Mouse (Mus musculus) limb, embryonic 11.5 days (tissue): ENCODE data around the gene Krtap15. TPM values are rescaled to one million over a fixed set of nuclear protein-coding genes. Genes with fewer than 3 reads are reported as not detected.

Source experiments
- ATAC-seq: fragments of 200-750 bp; cut with Nextera tagmentation; 2 replicates; pipeline ENCODE4 v1.8.0; 2017; ENCODE audit warnings: low read depth; ENCODE audit not compliant: insufficient number of reproducible peaks, low FRiP score, low TSS enrichment
- DNase-seq: peaks from one replicate; pipeline ENCODE4 v3.0.0-alpha.2; 2015; ENCODE audit warnings: low spot score
- H3K27ac ChIP-seq: fragments of 300-500 bp; sonication (generic); replicated peaks from 2 replicates; pipeline ENCODE4 v1.5.1; 2014; ENCODE audit warnings: low read depth, mild to moderate bottlenecking, low read length
- H3K27me3 ChIP-seq: fragments of 300-500 bp; sonication (generic); 2 replicates; pipeline ENCODE4 v1.6.1; 2014; ENCODE audit warnings: mild to moderate bottlenecking, low read length, mixed read lengths; ENCODE audit not compliant: control insufficient read depth, insufficient read depth
- H3K36me3 ChIP-seq: fragments of 300-500 bp; sonication (generic); 2 replicates; pipeline ENCODE4 v1.6.1; 2014; ENCODE audit warnings: mild to moderate bottlenecking, low read length, moderate library complexity, mixed read lengths; ENCODE audit not compliant: control insufficient read depth, insufficient read depth
- H3K4me1 ChIP-seq: fragments of 300-500 bp; sonication (generic); 2 replicates; pipeline ENCODE4 v1.6.1; 2014; ENCODE audit warnings: low read length, mixed read lengths; ENCODE audit not compliant: control insufficient read depth, insufficient read depth
- H3K4me2 ChIP-seq: fragments of 300-500 bp; sonication (generic); 2 replicates; pipeline ENCODE4 v1.6.1; 2014; ENCODE audit warnings: low read depth, mild to moderate bottlenecking, moderate library complexity; ENCODE audit not compliant: severe bottlenecking
- H3K4me3 ChIP-seq: fragments of 300-500 bp; sonication (generic); 2 replicates; pipeline ENCODE4 v1.5.1; 2014; ENCODE audit warnings: low read depth, low read length
- H3K9ac ChIP-seq: fragments of 300-500 bp; sonication (generic); 2 replicates; pipeline ENCODE4 v1.6.1; 2014; ENCODE audit warnings: mild to moderate bottlenecking, low read length
- H3K9me3 ChIP-seq: fragments of 300-500 bp; sonication (generic); 2 replicates; pipeline ENCODE4 v1.6.1; 2016; ENCODE audit warnings: low read length; ENCODE audit not compliant: control insufficient read depth
- WGBS: fragments of 180-500 bp; shearing (Covaris S2); extraction: QIAGEN DNeasy Blood & Tissue Kit; methylation state at CpG from one replicate; pipeline ENCODE4 v1.1.7; 2014; 5-methylcytosine and 5-hydroxymethylcytosine counted together
- polyA plus RNA-seq: library from polyadenylated mRNA; unstranded; fragments of >200 nt; fragmentation: Nextera tagmentation; extraction: Ambion mirVana; gene quantifications from 2 replicates; pipeline ENCODE4 v1.2.1, GENCODE M21; 2014

Gene Krtap15
- polyA plus RNA-seq, 1 experiment from 2014 or later: not detected

DNA sequence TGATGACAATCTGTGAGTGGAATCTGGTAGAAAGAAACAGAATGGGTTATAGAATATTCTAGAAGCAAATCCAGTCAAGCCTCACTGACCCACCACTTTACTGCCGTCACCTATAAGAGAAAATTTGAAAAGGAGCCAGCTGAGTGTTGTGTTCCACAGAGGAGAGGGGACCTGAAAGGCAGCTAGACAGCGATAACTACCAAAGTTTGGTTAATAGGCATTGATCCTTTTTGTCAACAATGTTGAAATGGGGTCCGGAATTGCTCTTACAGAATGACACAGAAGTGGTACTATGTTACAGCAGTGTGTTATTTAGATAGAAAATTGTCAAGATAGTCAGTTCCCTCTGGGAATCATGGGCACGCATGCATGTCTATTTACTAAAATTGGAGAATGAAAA lies 28.5 kb downstream of the Krtap15 start:
- no peaks in the 10 kb centered on the region for H3K36me3 ChIP-seq
- no peak overlapping the region for H3K4me2 ChIP-seq
- WGBS: 92% methylated on average over 4 of the region's 4 CpGs
- H3K9me3 ChIP-seq: no peaks in the 10 kb centered on the region
- no peak overlapping the region for H3K9ac ChIP-seq
- no peak for DNase-seq
- no peak for ATAC-seq
- no peak overlapping the region for H3K4me3 ChIP-seq
- H3K4me1 ChIP-seq: no peaks in the 10 kb centered on the region
- H3K27me3 ChIP-seq: no peaks in the 10 kb centered on the region
- no peak overlapping the region for H3K27ac ChIP-seq

DNA sequence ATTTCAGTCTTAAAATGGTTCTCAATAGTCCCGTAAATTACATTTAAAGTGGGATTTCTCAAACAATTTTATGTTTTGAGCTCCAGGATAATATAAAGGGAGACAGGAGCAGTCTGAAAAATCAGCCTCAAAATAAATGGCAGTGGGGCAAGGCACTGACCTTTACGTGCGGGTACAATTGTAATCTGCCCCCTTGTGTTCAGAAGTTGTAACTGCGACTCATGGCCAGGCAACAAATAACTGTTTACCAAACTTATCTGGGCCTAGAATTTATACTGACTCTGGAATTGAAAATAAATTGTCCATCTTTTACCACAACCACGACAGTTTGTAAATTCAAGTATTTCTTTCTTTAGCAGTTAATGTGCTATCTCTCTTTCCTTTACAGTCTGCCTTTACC lies 31.4 kb downstream of the Krtap15 start:
- ATAC-seq (no peak), DNase-seq (peak; percentile 52)
- Histone ChIP-seq H3K27ac (no peak overlapping the region), H3K9ac (no peak overlapping the region), H3K9me3 (no peaks in the 10 kb centered on the region), H3K4me1 (no peaks in the 10 kb centered on the region), H3K4me3 (no peak overlapping the region), H3K4me2 (no peak overlapping the region), H3K36me3 (no peaks in the 10 kb centered on the region), H3K27me3 (no peaks in the 10 kb centered on the region)
- WGBS: 9% methylated on average over 5 of the region's 5 CpGs

DNA sequence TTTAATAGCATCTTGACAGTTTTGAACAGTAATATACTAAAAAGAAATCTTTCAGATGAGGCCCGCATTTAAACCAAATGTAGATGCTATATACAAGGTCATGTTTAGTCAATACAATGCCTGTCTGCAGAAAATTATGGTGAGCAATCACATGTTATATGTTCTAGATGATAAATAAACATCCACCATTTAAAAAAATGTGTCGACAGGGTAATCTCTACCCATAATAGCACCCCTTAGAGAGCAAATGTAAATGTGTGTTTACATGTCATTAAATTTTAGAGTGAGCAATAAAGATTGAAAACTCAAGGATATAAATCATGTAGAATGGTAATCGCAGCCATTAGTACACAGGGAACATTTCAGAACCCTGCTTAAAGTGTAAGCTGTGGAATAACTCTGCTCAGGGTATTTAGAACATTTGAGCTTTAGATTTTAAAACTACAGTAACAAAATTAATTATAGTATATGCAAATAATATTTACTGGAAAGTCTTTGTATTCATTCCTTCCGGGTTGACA lies 44.9 kb downstream of the Krtap15 start:
- no peaks in the 10 kb centered on the region for H3K27me3 ChIP-seq
- ATAC-seq: 0 out of 2 replicates have a peak, but pooled peaks have one; percentile 47
- H3K4me1 ChIP-seq: no peaks in the 10 kb centered on the region
- no peak overlapping the region for H3K4me3 ChIP-seq
- no peak overlapping the region for H3K4me2 ChIP-seq
- H3K9me3 ChIP-seq: no peaks in the 10 kb centered on the region
- H3K36me3 ChIP-seq: no peaks in the 10 kb centered on the region
- 71% methylated on average over 4 of the region's 4 CpGs for WGBS
- DNase-seq: no peak
- no peak overlapping the region for H3K27ac ChIP-seq
- H3K9ac ChIP-seq: no peak overlapping the region

DNA sequence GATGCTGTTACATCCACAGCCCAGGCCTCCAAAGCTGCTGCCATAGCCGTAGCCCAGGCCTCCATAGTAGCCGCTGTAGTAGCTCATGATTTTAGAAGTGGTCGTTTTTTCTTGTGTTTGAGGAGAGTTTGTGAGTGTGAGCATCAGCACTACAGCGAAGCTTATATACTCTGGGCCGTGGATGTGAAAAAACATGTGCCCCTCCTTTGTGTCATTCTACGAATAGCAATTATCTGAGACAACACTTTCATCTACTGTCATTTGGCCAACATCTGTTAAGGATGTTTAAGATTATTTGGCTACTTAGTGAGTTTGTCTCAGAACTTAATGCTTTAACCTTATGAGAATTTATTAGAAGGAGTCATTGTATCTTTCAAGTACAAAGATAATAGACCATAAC lies 49.3 kb downstream of the Krtap15 start, which contains the start of gene Krtap19-1:
Gene Krtap19-1, minus strand, starts transcription at position 101 of the 400 bp plus-strand sequence.
- H3K9me3 ChIP-seq: no peaks in the 10 kb centered on the region

DNA sequence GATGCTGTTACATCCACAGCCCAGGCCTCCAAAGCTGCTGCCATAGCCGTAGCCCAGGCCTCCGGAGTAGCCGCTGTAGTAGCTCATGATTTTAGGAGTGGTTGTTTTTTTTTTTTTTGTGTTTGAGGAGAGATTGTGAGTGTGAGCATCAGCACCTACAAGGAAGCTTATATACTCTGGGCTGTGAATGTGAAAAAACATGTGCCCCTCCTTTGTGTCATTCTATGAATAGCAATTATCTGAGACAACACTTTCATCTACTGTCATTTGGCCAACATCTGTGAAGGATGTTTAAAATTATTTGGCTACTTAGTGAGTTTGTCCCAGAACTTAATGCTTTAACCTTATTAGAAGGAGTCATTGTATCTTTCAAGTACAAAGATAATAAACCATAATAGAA lies 54.2 kb downstream of the Krtap15 start, which contains the start of gene Krtap19-2:
Gene Krtap19-2, minus strand, starts transcription at position 101 of the 400 bp plus-strand sequence.
- ATAC-seq (no peak), DNase-seq (no peak)
- Histone ChIP-seq H3K4me1 (no peaks in the 10 kb centered on the region), H3K4me2 (no peak within 1 kb of the TSS), H3K27ac (no peak within 1 kb of the TSS), H3K27me3 (no peaks in the 10 kb centered on the region), H3K4me3 (no peak within 1 kb of the TSS), H3K36me3 (no peaks in the 10 kb centered on the region), H3K9me3 (no peaks in the 10 kb centered on the region), H3K9ac (no peak within 1 kb of the TSS)
- WGBS: 90% methylated on average over 3 of the region's 3 CpGs

More for the DNA sequence above, 49.3 kb downstream of the Krtap15 start, which contains the start of gene Krtap19-1:
- Histone ChIP-seq H3K4me2 (no peak within 1 kb of the TSS), H3K4me1 (no peaks in the 10 kb centered on the region), H3K9ac (no peak within 1 kb of the TSS), H3K4me3 (no peak within 1 kb of the TSS), H3K27ac (no peak within 1 kb of the TSS), H3K36me3 (no peaks in the 10 kb centered on the region), H3K27me3 (no peaks in the 10 kb centered on the region)
- no peak for DNase-seq
- no peak for ATAC-seq
- 88% methylated on average over 6 of the region's 6 CpGs for WGBS

DNA sequence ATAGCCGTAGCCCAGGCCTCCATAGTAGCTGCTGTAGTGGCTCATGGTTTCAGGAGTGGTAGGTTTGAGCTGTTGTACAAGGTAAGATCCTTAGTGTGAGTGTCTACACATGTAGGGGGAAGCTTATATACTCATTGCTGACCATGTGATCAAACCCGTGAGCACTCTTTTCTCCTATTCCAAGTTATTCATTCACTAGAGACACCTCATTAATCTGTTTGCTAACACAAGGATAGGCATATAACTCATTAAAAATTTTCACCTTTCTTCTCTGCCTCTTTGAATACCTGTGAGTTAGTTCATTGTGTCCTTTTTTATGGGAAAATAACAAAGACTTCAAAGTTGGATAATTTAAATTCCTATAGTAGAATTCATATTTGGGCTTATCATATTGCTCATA lies 57.9 kb downstream of the Krtap15 start, which contains the start of gene Krtap19-3:
Gene Krtap19-3, minus strand, starts transcription at position 101 of the 400 bp plus-strand sequence.
- Histone ChIP-seq H3K27ac (no peak within 1 kb of the TSS), H3K4me2 (no peak within 1 kb of the TSS), H3K36me3 (no peaks in the 10 kb centered on the region), H3K4me1 (no peaks in the 10 kb centered on the region), H3K4me3 (no peak within 1 kb of the TSS), H3K9me3 (no peaks in the 10 kb centered on the region), H3K27me3 (no peaks in the 10 kb centered on the region), H3K9ac (no peak within 1 kb of the TSS)
- DNase-seq: no peak
- ATAC-seq: no peak
- WGBS: 88% methylated on average over 2 of the region's 2 CpGs

Other genes starting within 250 kb of the Krtap15 start
- 0.11 TPM in 1 of 2 replicates, not detected in the other for gene Krtap24-1, start 207.9 kb upstream of the Krtap15 start, polyA plus RNA-seq
- not detected in 2 replicates for gene 2310079G19Rik, start 192.5 kb upstream of the Krtap15 start, polyA plus RNA-seq
- gene Krtap26-1, start 172.4 kb upstream of the Krtap15 start, polyA plus RNA-seq: not detected in 2 replicates
- gene Krtap27-1, start 148.5 kb upstream of the Krtap15 start, polyA plus RNA-seq: not detected in 2 replicates
- gene 2310061N02Rik, start 112.3 kb upstream of the Krtap15 start, polyA plus RNA-seq: not detected in 2 replicates
- gene Krtap13-1, start 91.4 kb upstream of the Krtap15 start, polyA plus RNA-seq: not detected in 2 replicates
- not detected in 2 replicates for gene Krtap13, start 68.6 kb upstream of the Krtap15 start, polyA plus RNA-seq
- gene 2310034C09Rik, start 61.4 kb upstream of the Krtap15 start, polyA plus RNA-seq: not detected in 2 replicates
- not detected in 2 replicates for gene 2310057N15Rik, start 46.0 kb upstream of the Krtap15 start, polyA plus RNA-seq
- gene Gm5965, start 42.3 kb upstream of the Krtap15 start, polyA plus RNA-seq: not detected in 2 replicates
- gene Gm20741, start 8.0 kb upstream of the Krtap15 start, polyA plus RNA-seq: not detected in 2 replicates
- gene Krtap14, start 5.9 kb downstream of the Krtap15 start, polyA plus RNA-seq: not detected in 2 replicates
- gene Krtap19-1, start 49.2 kb downstream of the Krtap15 start, polyA plus RNA-seq: not detected in 2 replicates
- not detected in 2 replicates for gene Krtap19-2, start 54.1 kb downstream of the Krtap15 start, polyA plus RNA-seq
- gene Krtap19-3, start 57.8 kb downstream of the Krtap15 start, polyA plus RNA-seq: not detected in 2 replicates
- not detected in 2 replicates for gene Krtap19-4, start 64.9 kb downstream of the Krtap15 start, polyA plus RNA-seq
- not detected in 2 replicates for gene Krtap19-5, start 76.2 kb downstream of the Krtap15 start, polyA plus RNA-seq
- gene Krtap19-9b, start 112.0 kb downstream of the Krtap15 start, polyA plus RNA-seq: not detected in 2 replicates
- not detected in 2 replicates for gene Krtap16-3, start 142.7 kb downstream of the Krtap15 start, polyA plus RNA-seq
- not detected in 2 replicates for gene Krtap22-2, start 190.5 kb downstream of the Krtap15 start, polyA plus RNA-seq
- not detected in 2 replicates for gene Gm10229, start 195.1 kb downstream of the Krtap15 start, polyA plus RNA-seq
- not detected in 2 replicates for gene Krtap6-1, start 211.5 kb downstream of the Krtap15 start, polyA plus RNA-seq
- gene Gm10228, start 221.3 kb downstream of the Krtap15 start, polyA plus RNA-seq: not detected in 2 replicates
- not detected in 2 replicates for gene Krtap6-5, start 227.7 kb downstream of the Krtap15 start, polyA plus RNA-seq
- gene 1110025L11Rik, start 243.8 kb downstream of the Krtap15 start, polyA plus RNA-seq: not detected in 2 replicates